Mouse (Mus musculus) Muller cell, postnatal 12 days (primary cell): Measurements from ENCODE around the gene Gdpd4.

ENCODE experiments used
- DNase-seq: peaks from one replicate; pipeline ENCODE4 v3.0.0-alpha.2; 2015; ENCODE audit errors: inconsistent ontology term

Gene Gdpd4

GRCm38 (mm10) chr7:97919742-97920141 lies at the start of gene Gdpd4:
Gene Gdpd4, plus strand, starts transcription at chr7:97919955.
- no peak for DNase-seq

DNA sequence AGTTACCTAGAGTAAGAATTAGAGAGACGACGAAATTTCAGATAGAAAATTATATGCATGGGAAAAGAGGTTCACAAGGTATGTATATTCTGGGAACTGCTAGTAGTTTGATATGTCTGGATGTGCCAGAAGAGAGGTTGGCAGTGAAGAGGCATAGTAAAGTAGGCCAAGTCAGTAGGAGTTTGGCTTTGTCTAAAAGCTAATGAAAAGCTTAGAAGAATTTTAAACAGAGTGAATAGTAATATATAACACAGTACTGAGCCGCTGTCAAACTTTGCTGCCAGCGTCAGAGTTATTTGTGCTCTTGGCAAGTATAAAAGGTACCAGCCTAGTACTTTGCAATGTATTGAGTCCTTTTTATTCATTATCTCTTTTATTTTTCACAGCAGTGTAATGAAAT lies 47.4 kb upstream of the Gdpd4 start:
- DNase-seq = no peak

DNA sequence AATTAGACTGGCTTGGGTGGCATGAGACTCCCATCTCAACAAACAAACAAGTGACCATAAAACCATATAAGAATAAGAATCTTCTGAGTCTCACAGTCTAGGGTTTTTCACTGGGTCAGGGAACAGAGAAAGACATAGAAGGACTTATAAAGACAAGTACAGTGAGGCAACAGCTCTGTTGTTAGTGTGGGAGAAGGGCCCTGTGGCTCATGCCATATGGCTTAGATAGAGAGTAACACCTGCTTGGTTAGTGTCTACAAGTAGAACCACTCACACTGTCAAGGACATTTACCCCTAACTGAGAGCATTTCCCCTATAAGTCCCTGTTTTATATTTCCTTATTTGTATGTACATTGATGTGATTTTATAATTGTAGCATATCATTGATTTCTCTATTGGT lies 46.4 kb upstream of the Gdpd4 start:
- no peak for DNase-seq

DNA sequence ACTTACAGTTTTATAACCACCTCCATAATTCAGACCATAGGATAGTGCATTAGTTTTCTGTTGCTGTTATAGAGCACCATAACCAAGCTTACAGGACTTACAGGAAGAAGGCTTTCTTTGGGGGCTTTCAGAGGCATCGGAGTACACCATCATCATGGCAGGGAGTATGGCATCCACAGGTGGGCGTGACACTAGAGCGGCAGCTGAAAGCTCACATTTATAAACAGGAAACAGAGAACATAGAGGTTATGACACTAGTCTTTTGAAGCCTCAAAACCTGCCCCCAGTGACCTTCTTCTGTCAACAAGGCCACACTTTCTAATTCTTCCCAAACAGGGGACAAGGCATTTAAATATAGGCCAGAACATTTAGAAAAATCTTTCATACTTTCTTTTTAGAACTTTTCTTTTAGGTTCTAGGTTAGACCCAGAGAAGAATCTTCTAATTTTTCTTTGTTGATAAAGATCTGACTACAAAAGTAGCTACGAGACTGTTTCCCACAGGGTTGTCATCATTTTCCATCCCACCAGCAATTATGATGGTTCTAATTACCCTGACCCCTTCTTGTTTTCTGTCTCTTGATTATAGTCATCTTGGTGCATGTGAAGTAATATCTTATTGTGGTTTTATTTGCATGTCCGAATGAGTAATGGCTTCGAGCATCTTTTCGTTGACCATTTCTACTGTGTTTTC lies 41.8 kb upstream of the Gdpd4 start:
- DNase-seq = no peak

DNA sequence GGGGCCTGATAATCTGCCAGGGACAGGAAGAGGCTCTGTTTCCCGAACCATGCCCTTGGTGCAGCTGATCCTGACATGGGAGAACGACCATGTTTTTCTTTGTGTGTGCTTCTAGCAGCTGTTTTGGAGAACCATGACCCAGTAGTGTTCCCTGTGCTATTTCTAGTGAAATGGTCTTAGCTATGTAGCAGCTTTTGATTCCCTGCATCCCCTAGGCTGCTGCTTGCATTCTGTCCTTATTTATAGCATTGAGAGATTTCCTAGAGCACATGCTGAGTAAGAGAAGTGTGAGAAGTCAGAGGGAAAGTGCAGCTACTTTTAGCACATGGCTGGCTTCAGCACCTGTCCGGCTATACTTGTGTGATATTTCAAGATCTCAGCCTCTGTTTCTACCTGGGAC lies 8.1 kb upstream of the Gdpd4 start:
- DNase-seq = no peak

GRCm38 (mm10) chr7:97914833-97915516 lies 4.8 kb upstream of the Gdpd4 start:
- DNase-seq = no peak

DNA sequence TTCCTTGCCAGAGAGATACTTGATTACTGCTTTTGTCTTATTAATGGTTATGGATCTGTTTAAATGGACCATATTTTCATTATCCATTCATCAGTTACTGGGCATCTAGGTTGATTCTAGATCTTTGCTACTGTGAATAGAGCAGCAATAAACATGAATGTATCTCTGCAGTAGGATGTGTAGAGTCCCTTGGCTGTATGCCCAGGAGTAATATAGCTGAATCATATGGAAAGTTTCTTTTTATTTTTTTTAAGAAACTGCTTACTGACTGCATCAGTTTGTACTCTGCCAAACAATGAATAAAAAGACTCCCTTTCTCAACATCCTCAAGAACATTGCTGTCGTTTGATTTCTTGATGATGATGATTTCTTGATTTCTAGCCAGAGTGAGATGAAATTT lies 6.1 kb downstream of the Gdpd4 start:
- DNase-seq = no peak

DNA sequence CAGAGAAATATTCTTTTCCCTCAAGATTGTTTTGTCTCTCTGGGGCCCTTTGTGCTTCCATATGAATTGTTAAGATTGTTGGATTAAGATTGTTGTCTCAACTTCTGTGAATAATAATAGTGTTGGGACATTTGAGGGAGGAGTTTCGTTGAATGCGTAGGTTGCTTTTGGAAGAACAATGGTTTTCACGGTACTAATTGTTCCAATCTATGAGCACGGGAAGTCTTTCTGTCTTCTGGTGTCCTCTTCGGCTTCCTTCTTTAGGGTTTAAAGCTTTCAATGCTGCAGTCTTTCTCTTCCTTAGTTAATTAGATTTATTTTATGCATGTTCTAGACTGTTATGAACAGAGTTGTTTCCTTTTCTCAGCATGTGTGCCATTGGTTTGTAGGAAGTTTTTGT lies 7.2 kb downstream of the Gdpd4 start:
- DNase-seq = no peak

DNA sequence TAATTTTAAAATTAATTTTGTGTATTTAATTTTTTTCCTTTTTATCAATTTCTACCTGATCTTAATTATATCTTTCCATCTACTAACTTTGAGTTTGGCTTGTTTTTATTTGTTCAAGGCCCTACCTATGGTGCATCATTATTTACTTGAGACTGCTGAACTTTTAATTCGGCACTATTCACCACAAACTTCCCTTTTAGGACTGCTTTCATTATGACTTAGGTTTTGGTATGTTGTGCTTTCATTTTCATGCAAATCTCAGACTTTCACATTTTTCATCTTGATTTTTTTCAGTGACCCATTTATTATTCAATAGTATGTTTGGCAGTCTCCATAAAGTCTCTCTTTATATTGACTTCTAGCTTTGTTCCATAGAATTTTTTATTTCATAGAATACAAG lies 24.7 kb downstream of the Gdpd4 start:
- no peak for DNase-seq

- DNase-seq = no peak
Measured at GRCm38 (mm10) chr7:97972486-97972885, 52.7 kb downstream of the Gdpd4 start.

DNA sequence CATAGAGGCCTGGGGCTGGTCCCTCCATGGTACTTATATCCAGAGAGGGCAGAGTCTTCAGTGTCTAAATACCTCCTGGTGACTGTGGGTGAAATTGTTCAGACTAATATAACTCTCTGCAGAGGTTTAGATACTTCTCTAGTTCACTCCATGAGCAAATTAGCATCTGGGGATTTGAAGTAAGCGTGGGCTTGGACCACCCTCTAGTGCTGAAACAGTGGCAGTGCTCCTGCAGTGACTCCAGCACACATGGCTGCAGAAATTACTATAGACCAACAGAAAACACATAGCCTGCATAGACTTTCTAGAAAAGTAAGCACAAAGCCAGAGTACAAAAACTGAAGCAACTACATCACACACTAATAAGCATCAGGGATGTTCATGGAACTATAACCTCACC lies 57.7 kb downstream of the Gdpd4 start:
- DNase-seq = peak; percentile 54

DNA sequence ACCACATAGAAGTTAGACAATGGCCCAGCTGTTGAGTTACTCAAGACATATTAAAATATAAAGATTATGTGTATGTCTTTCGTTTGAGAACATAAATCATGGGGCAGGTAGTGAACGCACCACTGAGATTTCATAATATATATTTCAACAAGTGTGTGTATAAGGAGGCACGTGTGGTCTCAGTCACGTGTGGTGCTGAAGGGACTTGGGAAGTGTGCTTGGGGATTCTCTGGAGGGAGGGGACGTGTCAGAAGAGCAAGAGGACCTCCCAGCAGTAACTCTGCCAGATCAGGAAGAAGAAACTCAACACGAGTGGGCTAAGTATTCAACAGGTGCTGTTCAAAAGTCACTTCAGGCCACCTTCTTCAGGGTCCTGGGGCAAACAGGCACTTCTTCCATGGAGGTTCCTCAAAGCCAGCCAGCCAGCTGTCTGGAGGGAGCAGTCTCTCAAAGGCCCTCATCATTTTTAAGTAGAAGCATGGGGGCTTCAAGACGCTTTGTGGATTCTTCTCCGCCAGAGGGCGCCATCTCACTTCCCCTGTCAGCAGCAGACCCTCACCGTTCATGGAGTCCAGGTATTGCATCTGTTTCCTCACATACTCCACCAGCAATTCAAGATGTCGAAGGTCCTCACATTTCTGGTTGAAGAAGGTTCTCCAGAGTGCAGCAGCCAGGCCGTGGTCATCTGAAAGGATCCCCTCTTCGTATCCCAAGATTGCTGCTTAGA lies 64.5 kb downstream of the Gdpd4 start:
- DNase-seq = no peak

DNA sequence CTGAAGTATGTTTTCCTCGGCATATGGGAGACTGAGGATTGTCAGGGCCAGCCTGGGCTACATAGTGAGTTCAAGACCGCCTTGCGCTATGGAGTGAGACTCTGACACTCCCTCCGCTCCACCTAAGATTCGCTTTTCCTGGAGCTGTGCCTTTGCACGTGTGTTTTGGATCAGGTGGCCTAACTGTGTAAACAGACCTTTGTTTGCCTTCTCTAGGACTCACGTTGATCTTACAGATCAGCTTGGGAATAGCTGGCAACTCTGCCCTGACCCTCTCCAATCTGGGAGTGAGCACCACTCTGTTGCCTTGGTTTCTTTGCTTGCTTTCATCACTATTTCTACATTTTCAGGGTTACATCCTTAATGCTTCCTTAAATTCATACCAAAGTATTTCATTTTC lies 82.9 kb downstream of the Gdpd4 start:
- DNase-seq = no peak

DNA sequence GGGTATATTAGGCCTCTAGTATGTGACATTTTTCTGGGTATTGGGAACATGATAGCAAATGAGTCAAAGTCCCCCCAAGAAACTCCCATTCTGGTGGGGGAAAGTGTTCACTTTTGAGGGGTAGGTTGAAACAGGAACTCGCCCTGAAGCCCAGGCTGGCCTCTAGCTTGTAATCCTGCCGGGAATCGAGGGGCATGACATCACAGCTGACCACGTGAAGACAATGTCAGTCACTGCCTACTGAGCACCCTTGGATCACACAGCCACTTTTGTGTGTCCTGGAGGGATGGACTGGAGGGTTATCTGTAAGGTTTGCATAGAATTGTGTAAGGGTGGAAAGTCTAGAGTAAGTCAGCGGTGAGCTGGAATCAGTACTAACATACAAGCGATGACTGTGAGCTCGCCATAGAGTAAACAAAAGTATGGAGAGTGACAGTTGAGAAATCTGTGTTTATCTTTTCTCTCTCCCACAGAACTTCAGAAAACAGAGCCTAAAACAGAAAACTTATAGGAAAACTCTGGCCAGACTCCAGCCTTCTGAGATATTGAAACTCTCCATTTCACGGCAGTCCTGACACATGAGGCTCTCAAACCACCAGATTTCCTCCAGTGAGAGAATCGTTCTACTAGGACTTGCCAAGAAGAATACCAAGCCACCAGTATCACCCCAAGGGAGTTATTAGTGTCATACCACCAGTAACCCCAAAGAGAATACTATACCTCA lies 128.5 kb downstream of the Gdpd4 start:
- DNase-seq = no peak

- DNase-seq = no peak
Measured at GRCm38 (mm10) chr7:98051980-98052379, 132.2 kb downstream of the Gdpd4 start.

DNA sequence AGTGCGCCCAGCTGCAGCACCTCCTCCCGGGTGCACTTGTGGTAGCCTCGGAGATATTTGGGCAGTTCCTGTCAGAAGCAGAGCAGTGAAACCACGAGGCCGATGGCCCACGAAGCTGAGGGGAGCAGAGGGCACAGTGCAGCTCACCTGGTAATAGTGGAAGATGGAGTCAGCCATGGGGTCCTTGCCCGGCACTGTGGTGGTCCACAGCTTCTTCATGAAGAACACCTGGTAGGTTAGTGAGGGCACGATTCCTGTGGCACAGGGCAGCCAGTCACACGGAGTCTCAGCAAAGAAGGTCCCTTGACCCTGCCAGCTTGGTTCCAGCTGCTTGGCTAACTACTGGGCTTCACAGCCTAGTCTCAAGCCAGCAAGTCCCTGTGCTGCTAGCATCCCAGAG lies 134.7 kb downstream of the Gdpd4 start:
- DNase-seq = no peak

DNA sequence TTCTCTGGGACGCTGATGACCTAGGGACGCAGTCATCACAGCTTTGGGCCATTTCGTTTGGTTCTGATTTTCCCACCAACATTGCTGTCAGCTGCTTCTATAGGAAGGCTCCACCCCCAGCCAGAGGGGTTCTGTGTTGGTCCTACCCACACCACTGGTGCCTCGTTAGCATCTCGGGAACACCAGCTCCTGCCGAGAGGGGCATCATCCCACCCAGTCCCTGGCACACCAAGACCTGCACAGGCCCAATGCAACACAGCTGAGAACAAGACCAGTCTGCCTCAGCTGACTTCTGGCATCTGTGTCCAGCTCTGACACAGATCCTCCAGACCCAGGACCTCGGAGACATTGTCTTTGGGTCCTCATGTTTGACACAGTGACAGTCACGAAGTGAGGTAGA lies 135.2 kb downstream of the Gdpd4 start:
- no peak for DNase-seq

DNA sequence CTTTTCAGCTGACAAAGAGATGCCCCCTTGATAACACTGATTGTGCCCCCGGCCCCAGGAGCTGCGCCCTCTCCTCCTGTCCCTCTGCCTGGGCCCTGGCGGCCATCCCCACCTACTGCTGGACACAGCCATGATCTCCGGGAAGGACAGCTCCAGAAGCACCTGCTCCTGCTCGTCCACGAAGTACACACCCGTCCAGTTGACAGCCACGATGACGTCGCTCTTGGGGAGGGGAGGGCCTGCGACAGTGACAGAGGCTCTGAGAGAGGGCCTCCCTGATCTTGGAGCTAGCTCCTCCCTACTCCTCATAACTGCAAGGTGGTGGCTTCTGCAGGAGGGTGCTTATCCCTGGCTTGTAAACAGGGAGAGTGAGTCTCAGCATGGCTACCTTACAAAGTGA lies 146.5 kb downstream of the Gdpd4 start:
- DNase-seq = no peak

- DNase-seq = peak; percentile 51
Measured at GRCm38 (mm10) chr7:98071620-98072019, 151.9 kb downstream of the Gdpd4 start.

- DNase-seq = no peak
Measured at GRCm38 (mm10) chr7:98077453-98077852, 157.7 kb downstream of the Gdpd4 start.

DNA sequence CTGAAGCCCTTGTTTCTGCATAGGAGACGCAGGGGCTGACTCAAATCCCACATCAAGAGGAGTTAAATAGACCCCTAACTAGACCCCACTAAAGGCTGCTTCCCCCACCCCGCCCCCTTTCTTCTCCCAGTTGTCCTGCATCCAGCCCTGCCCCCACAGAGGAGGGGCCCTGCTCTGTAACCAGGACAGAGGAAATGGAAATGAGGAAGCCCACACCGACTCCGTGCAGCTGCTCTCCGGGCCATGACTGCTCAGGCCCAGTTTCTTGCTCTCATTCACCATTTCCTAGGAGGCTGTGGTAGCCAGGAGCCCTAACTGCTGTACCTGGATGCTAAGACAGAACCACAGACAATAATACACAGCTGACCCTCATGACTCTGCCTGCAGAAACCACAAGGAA lies 162.6 kb downstream of the Gdpd4 start:
- DNase-seq = no peak

DNA sequence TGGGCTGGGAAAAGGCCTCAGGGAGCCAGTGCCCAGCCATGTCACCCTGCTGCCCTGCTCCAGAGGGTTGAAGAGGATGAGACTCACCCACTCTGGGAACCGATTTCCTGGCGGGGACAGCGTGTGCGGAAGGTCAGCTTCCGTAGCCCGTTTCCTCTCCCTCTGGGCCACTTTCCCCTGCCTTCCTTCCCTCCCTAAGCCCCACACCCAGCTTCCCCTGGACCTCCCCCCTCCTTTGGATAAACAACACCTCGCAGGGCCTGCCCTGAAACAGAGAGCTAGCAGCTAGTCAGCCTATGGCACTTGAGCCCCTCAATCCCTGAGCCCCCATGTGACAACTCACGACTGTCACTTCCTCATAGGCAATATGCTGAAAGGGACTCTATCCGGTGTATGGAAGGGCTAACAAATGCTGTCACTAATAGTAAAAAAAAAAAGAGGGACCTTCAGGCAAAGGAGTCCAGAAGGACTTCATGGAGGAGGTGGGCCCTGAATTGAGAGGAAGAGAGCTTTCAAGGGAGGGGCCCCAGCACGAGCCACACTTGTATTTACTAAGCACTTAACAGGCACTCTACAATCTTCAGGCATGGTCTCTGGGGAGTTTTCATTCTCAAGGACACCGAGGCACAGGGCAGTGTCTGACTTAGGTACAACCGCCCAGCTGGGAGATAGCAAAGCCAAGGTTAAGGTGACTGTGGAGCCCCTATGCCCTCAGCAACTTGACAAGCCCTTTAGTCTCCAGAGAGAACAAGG lies 165.0 kb downstream of the Gdpd4 start:
- no peak for DNase-seq
